Mouse (Mus musculus) neural tube, embryonic 12.5 days (tissue): ENCODE measurements around the gene Nos1. TPM values are rescaled to one million over a fixed set of nuclear protein-coding genes. Genes with fewer than 3 reads are reported as not detected.

Experiments
- ATAC-seq: fragments of 200-750 bp; cut with Nextera tagmentation; 2 replicates; pipeline ENCODE4 v1.8.0; 2017; ENCODE audit warnings: low read depth, mild to moderate bottlenecking, moderate TSS enrichment, moderate library complexity; ENCODE audit not compliant: low FRiP score
- H3K27ac ChIP-seq: fragments of 300-500 bp; sonication (generic); 2 replicates; pipeline ENCODE4 v1.5.1; 2016
- H3K27me3 ChIP-seq: fragments of 300-500 bp; sonication (generic); replicated peaks from 2 replicates; pipeline ENCODE4 v1.6.1; 2016; ENCODE audit warnings: mild to moderate bottlenecking
- H3K36me3 ChIP-seq: fragments of 300-500 bp; sonication (generic); 2 replicates; pipeline ENCODE4 v1.6.1; 2016; ENCODE audit warnings: mild to moderate bottlenecking
- H3K4me1 ChIP-seq: fragments of 300-500 bp; sonication (generic); 2 replicates; pipeline ENCODE4 v1.6.1; 2016
- H3K4me2 ChIP-seq: fragments of 300-500 bp; sonication (generic); replicated peaks from 2 replicates; pipeline ENCODE4 v1.6.1; 2016; ENCODE audit warnings: mild to moderate bottlenecking
- H3K4me3 ChIP-seq: fragments of 300-500 bp; sonication (generic); 2 replicates; pipeline ENCODE4 v1.5.1; 2016
- H3K9ac ChIP-seq: fragments of 300-500 bp; sonication (generic); 2 replicates; pipeline ENCODE4 v1.6.1; 2016; ENCODE audit warnings: mild to moderate bottlenecking
- H3K9me3 ChIP-seq: fragments of 300-500 bp; sonication (generic); 2 replicates; pipeline ENCODE4 v1.6.1; 2016; ENCODE audit warnings: mild to moderate bottlenecking
- WGBS: fragments of 180-500 bp; shearing (Covaris S2); methylation state at CpG from one replicate; pipeline ENCODE4 v1.1.7; 2016; 5-methylcytosine and 5-hydroxymethylcytosine counted together
- polyA plus RNA-seq: library from polyadenylated mRNA; unstranded; fragments of >200 nt; fragmentation: Nextera tagmentation; extraction: Ambion mirVana; gene quantifications from 2 replicates; pipeline ENCODE4 v1.2.1, GENCODE M21; 2016

The Nos1 gene
- polyA plus RNA-seq, 1 experiment from 2014 or later = 1.1 TPM

DNA sequence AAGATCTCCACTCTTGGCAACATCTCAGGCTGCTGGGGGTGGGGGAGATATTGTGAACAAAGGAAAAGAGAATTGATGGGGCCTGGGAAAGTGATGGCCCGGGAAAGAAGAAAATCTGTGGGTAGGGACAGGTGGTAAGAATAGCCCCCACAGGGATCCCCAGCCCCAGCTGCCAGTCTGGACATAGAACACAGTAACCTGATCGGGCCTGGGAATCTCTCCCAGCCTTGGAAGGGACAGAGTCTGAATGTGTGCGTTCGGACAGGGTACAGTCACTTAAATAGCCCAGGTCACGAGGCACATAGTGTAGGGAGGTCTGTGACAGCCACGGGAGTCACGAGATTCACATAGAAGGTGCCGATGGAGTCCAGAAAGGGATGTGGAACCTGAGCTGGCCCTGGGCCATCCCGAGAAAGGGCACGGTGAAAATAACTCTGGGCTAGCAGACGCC is 21.3 kb downstream of the Nos1 start:
- WGBS = 87% methylated on average over 11 of the region's 11 CpGs
- Histone ChIP-seq H3K9me3 (no peaks in the 10 kb centered on the region), H3K36me3 (no peaks in the 10 kb centered on the region), H3K4me2 (no peak overlapping the region), H3K27ac (no peak overlapping the region), H3K27me3 (no peaks in the 10 kb centered on the region), H3K4me1 (no peaks in the 10 kb centered on the region), H3K9ac (no peak overlapping the region), H3K4me3 (no peak overlapping the region)
- no peak for ATAC-seq

- Histone ChIP-seq H3K4me2 (no peak overlapping the region), H3K4me3 (no peak overlapping the region), H3K9ac (no peak overlapping the region), H3K9me3 (no peaks in the 10 kb centered on the region; the same call in 1 of the 2 replicates), H3K27ac (no peak overlapping the region), H3K36me3 (no peaks in the 10 kb centered on the region), H3K27me3 (no peaks in the 10 kb centered on the region), H3K4me1 (no peaks in the 10 kb centered on the region)
- 77% methylated on average over 7 of the region's 7 CpGs for WGBS
- no peak for ATAC-seq
These were observed 22.7 kb downstream of the Nos1 start for GRCm38 (mm10) chr5:117803551-117803950.

DNA sequence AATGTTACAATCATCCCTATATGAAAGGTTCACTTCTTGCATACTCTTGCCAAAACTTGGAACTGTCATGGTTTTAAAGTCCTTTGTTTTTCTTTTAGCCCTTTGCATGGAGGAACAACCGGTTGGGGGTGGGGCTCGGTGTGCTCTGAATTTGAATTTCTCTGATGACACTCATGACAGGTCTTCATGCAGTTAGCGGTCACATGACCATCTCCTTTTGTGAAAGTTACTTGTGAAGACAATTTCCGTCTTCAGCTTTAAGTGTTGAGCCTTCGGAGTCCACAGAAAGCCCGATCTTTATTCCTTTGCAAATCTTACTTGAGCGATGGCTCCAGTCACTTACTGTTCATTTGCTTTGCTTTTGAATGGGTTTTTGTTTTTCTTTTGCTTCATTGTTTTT is 30.1 kb downstream of the Nos1 start:
- ATAC-seq = no peak
- Histone ChIP-seq H3K27ac (no peak overlapping the region), H3K4me3 (no peak overlapping the region), H3K27me3 (no peaks in the 10 kb centered on the region), H3K9me3 (no peaks in the 10 kb centered on the region; the same call in 1 of the 2 replicates), H3K9ac (no peak overlapping the region), H3K4me1 (no peaks in the 10 kb centered on the region), H3K36me3 (no peaks in the 10 kb centered on the region), H3K4me2 (no peak overlapping the region)
- 90% methylated on average over 7 of the region's 7 CpGs for WGBS

DNA sequence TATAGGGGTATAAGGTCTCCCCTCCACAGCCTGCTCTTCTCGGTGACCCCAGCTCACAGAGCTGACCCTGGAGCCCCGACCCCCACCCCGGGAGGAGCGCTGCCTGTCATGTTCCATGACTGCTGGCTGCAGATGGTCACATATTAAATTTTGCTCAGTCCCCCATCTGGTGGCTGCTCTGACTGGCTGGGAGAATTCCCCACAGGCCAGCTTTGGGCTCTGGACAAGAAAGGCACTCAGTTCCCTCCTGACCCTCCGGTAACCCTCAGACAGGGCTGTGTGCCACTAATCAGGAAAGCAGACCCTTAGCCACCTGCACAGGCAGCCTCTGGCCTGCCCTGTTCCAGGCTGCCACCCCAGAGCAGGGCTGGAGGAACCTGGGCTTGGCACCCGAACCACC is 38.0 kb downstream of the Nos1 start:
- Histone ChIP-seq H3K4me3 (no peak overlapping the region), H3K27ac (no peak overlapping the region), H3K27me3 (no peaks in the 10 kb centered on the region), H3K4me2 (no peak overlapping the region), H3K4me1 (no peaks in the 10 kb centered on the region), H3K9me3 (no peaks in the 10 kb centered on the region), H3K36me3 (no peaks in the 10 kb centered on the region), H3K9ac (no peak overlapping the region)
- ATAC-seq = no peak
- 76% methylated on average over 6 of the region's 6 CpGs for WGBS

DNA sequence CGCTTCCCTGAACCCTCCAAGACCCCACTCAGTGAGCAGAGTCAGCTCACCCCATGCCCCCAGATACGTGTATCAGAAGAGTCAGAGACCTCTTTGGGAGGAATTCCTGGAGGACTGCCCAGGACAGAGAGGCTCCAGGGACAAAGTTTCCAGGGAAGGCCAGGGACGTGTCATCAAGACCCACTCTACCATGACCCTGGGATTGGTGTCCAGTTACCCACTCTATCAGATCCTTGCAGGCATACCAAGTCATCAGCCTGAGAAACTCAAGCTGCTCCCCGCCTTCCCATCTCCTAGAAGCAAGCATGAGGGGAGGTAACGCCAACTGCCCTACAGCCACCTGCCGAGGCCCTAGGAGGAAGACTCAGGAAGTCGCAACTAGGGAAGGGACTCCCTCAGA is 39.6 kb downstream of the Nos1 start:
- WGBS = 82% methylated on average over 7 of the region's 7 CpGs
- Histone ChIP-seq H3K4me1 (no peaks in the 10 kb centered on the region), H3K9ac (no peak overlapping the region), H3K36me3 (no peaks in the 10 kb centered on the region), H3K4me2 (no peak overlapping the region), H3K4me3 (no peak overlapping the region), H3K27ac (no peak overlapping the region), H3K9me3 (no peaks in the 10 kb centered on the region), H3K27me3 (no peaks in the 10 kb centered on the region)
- ATAC-seq = no peak

DNA sequence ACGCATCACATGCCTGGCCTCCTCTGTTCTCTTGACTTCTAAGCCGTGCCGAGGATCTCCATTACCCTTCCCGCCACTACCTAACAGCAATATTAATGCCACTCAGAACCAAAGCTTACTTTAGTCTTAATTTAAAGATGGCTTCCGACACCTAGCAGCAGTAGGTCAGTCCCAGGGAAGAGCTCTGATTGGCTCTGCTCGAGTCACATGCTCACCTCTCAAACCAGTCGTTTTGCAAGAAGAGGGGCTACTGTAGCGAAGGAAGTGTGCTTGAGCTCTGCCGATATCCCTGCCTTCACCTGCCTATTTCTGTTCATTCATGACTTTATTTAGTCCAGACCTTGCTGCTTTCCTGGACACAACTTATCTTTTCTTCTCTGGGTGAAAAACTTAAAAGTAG is 43.0 kb downstream of the Nos1 start:
- Histone ChIP-seq H3K9ac (no peak overlapping the region), H3K36me3 (no peaks in the 10 kb centered on the region), H3K4me2 (no peak overlapping the region), H3K27ac (no peak overlapping the region), H3K9me3 (no peaks in the 10 kb centered on the region), H3K4me3 (no peak overlapping the region), H3K27me3 (no peaks in the 10 kb centered on the region), H3K4me1 (no peaks in the 10 kb centered on the region)
- 94% methylated on average over 9 of the region's 9 CpGs for WGBS
- ATAC-seq = no peak

DNA sequence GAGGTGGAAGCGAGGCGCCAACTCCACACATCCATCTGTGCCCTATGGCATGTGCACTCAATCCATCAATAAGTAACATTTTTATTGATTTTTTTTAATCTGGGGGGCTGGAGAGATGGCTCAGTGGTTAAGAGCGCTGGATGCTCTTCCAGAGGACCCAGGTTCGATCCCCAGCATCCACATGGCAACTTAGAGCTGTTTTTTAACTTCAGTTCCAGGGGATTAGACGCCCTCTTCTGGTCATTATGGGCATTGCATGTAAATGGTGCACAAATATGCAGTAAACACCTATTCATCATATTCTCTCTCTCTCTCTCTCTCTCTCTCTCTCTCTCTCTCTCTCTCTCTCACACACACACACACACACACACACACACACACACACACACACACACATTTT is 43.7 kb downstream of the Nos1 start:
- H3K9me3 ChIP-seq = no peaks in the 10 kb centered on the region
- H3K36me3 ChIP-seq = no peaks in the 10 kb centered on the region
- no peak overlapping the region for H3K4me2 ChIP-seq
- 79% methylated on average over 5 of the region's 5 CpGs for WGBS
- no peaks in the 10 kb centered on the region for H3K27me3 ChIP-seq
- H3K9ac ChIP-seq = no peak overlapping the region
- no peak for ATAC-seq
- no peaks in the 10 kb centered on the region for H3K4me1 ChIP-seq
- no peak overlapping the region for H3K4me3 ChIP-seq
- H3K27ac ChIP-seq = no peak overlapping the region

DNA sequence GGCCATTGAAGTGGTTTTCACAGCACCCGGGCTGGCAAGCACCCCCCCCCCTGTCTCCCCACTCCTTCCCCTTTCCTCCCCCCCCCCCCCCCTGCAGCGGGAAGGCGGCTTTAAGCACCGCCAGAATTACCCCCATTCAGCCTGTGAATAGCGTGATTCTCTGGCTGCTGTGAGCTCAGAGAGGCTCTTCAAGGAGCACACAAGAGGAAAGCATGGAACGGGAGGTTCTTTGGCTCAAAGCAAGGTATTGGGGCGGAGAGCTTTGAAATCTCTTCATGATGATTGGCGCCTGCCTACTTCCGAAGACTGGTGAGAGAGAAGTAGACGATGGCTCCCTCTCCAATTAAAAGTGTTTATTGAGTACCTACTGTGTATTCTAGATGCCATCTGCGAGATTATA is 44.5 kb downstream of the Nos1 start:
- Histone ChIP-seq H3K4me2 (no peak overlapping the region), H3K27ac (no peak overlapping the region), H3K9ac (no peak overlapping the region), H3K27me3 (no peaks in the 10 kb centered on the region), H3K9me3 (no peaks in the 10 kb centered on the region), H3K4me3 (no peak overlapping the region), H3K36me3 (no peaks in the 10 kb centered on the region), H3K4me1 (no peaks in the 10 kb centered on the region)
- 62% methylated on average over 11 of the region's 11 CpGs for WGBS
- ATAC-seq = no peak

DNA sequence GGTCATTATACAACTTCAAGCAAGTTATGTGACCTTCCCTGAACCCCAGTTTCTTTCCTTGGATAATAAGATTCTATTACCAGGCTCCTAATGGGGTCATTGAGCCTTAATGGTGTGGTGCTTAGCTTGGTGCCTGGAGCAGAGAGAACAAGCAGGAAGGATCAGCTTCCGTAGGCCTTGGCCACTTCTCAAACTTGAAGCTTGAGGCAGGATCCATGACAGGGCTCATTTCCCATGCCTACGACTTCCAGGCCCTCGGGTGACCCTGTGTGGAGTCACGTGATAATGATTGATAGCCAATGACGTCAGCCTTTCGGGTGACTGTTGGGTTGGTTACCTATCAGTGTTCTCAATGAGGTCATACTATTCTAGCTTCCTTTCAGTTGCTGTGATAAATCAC is 46.5 kb downstream of the Nos1 start:
- Histone ChIP-seq H3K27ac (no peak overlapping the region), H3K9ac (no peak overlapping the region), H3K4me2 (no peak overlapping the region), H3K27me3 (no peaks in the 10 kb centered on the region), H3K9me3 (no peaks in the 10 kb centered on the region), H3K4me1 (no peaks in the 10 kb centered on the region), H3K4me3 (no peak overlapping the region), H3K36me3 (no peaks in the 10 kb centered on the region)
- 70% methylated on average over 6 of the region's 6 CpGs for WGBS
- no peak for ATAC-seq

DNA sequence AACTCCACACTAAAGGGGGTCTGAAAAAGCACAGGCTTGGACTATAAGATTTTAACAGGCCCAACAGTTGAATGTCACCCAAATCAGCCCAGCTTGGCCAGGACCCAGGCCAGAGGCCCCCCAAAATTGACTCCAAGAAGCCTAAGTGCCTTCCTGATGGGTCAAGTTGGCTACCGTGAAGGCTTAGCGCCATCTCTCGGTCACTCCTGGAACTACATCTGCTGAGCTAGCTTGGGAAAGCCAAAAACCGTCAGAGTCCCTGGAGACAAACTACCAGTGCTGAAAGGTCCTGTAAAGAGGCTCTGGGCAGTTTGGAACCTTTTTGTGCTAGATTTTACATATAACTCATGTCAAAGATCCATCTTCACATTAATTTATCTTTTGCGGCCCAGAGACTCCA is 56.1 kb downstream of the Nos1 start:
- WGBS = 12% methylated on average over 5 of the region's 5 CpGs

DNA sequence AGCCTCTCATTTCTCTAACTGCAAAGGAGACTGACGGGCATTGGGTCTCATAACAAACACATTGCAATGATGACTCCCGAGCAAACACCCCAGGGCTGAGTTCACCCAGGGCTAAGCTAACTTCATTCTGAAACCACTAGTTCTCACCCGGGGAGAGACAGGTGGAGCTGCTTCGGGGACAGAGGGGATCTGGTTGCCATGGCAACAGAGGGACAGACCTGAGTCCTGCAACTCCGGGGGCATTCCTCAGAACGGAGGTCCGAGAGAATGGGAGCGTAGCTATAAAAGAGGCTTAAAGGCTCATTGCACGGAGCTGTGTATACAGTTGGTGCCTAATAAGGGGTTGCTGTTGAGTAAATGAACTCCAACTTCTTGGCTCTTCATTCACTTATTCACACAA is 56.9 kb downstream of the Nos1 start:
- 17% methylated on average over 9 of the region's 9 CpGs for WGBS

More for the DNA sequence above, 56.1 kb downstream of the Nos1 start:
- Histone ChIP-seq H3K4me1 (0 out of 2 replicates have a peak, but pooled peaks cover 4% of the 10 kb centered on the region), H3K9ac (no peak overlapping the region), H3K4me2 (no peak overlapping the region), H3K27me3 (peaks cover 37% of the 10 kb centered on the region), H3K27ac (no peak overlapping the region), H3K4me3 (no peak overlapping the region), H3K9me3 (peaks cover 9% of the 10 kb centered on the region; the same call in 1 of the 2 replicates), H3K36me3 (no peaks in the 10 kb centered on the region)
- no peak for ATAC-seq

GRCm38 (mm10) chr5:117839501-117839900 is 58.7 kb downstream of the Nos1 start:
- H3K4me1 ChIP-seq = peaks cover 12% of the 10 kb centered on the region
- H3K27ac ChIP-seq = no peak overlapping the region
- H3K36me3 ChIP-seq = no peaks in the 10 kb centered on the region
- no peak overlapping the region for H3K9ac ChIP-seq
- no peak overlapping the region for H3K4me3 ChIP-seq
- ATAC-seq = no peak
- 81% methylated on average over 7 of the region's 7 CpGs for WGBS
- no peak overlapping the region for H3K4me2 ChIP-seq
- peaks cover 63% of the 10 kb centered on the region for H3K27me3 ChIP-seq
- H3K9me3 ChIP-seq = peaks cover 8% of the 10 kb centered on the region; the same call in 1 of the 2 replicates

More for the DNA sequence above, 56.9 kb downstream of the Nos1 start:
- Histone ChIP-seq H3K36me3 (no peaks in the 10 kb centered on the region), H3K27me3 (peaks cover 45% of the 10 kb centered on the region), H3K9ac (no peak overlapping the region), H3K4me1 (peaks cover 12% of the 10 kb centered on the region), H3K4me3 (no peak overlapping the region), H3K9me3 (peaks cover 9% of the 10 kb centered on the region; the same call in 1 of the 2 replicates), H3K27ac (no peak overlapping the region), H3K4me2 (no peak overlapping the region)
- no peak for ATAC-seq

DNA sequence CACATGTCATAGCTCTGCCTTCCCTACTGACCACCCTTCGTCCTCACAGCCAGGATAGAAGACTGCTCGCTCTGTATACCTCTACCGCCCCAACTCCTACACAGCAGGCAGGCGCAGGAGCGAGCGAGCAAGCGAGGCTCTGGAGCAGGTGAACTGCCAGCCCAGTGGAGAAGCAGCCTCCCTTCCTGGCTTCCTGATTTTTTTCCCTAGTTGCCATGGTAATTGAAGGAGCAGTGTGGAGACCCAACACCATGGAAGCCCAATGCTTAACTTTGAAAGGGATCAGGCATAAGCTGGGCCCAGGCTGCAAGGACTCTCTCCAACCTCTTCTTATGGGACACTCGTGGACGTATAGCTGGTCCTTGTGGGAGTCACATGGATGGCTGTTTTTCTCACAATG is 59.4 kb downstream of the Nos1 start:
- Histone ChIP-seq H3K4me1 (peaks cover 12% of the 10 kb centered on the region), H3K4me3 (no peak overlapping the region), H3K9ac (no peak overlapping the region), H3K4me2 (no peak overlapping the region), H3K9me3 (0 out of 2 replicates have a peak, but pooled peaks cover 2% of the 10 kb centered on the region), H3K27me3 (peaks cover 69% of the 10 kb centered on the region), H3K27ac (no peak overlapping the region), H3K36me3 (no peaks in the 10 kb centered on the region)
- ATAC-seq = no peak
- WGBS = 37% methylated on average over 9 of the region's 9 CpGs
